Mouse (Mus musculus) CD4-positive, CD25-positive, alpha-beta regulatory T cell, adult 4 months (primary cell): ENCODE results near the gene Gm6657. TPM values are rescaled to one million over a fixed set of nuclear protein-coding genes. Genes with fewer than 3 reads are reported as not detected.

ENCODE experiments used
- ATAC-seq: one replicate; pipeline ENCODE4 v1.8.0; 2017
- polyA plus RNA-seq, 2 experiments: library from polyadenylated mRNA; unstranded; fragments of 100-300 nt; shearing (Covaris generic); gene quantifications; one replicate each; pipeline ENCODE4 v1.2.1; 2017

Gene Gm6657
- polyA plus RNA-seq, result not detected

DNA sequence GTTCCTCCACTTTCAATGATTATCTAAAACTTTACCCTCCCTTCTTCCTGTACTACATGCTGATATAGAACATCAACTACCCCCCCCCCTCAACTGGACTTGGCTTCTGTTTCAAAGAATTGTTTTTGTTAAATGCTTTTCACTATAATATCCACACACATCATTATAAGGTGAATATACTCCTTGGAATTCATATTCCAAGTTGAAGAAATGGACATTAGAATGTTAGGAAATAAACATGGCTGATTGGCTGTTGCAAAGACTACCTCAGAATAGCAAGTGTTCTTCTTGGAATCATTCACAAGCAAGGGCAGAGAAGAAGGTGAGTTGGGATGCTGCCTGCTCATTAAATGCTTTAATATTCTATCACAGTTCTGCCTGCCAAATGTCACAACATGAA, at the start of gene Gm6657:
Gene Gm6657, plus strand, starts transcription at position 301 of the 400 bp plus-strand sequence.
- no peak for ATAC-seq

DNA sequence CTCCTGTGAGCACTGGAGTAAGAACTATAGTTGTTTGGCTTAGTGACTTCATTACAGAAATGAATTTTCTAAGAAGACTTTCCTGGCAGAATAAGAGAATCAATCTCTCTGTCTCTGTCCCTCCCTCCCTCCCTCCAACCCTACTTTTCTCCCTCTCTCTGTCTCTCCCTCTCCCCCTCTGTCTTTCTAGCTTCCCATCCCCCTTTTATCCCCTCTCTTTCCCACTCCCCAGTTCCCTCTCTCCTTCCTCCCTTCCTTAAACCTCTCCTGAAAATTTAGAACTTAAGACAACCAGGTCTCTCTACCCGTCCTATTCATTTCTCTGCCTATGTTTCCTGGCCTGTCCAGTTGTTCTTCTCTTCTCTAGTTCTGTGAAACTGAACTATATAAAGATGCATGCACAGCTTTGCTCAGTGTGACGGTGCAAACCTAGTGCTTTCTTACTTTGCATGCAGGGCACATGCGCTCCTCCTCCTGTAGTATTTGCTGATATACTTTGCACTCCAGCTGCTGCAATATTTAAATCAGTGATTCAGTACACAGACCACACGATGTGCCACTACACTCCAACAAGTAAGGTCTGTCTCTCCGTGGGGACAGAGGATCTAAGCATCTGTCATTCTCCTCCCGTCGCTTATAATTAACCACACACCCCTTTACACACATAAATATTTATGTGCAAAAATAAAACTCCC, 40.6 kb upstream of the Gm6657 start:
- ATAC-seq, result no peak

DNA sequence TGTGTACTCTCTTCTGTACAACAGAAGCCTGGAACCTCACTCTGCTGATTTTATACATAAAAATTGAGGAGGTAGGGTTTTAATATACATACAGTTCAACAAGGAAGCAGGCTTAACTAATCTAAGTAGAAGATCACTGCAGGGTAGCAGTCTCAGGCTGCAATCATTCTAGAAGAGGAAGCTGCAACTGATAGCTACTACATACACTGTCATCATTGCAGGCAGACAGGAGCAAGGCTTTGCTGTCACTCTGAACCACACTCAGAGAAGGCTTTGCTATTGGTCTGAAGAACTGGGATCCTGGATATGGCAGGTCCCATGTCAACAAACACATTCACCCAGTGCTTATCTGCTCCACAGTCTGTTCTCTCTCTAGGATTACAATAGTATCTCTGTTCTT, 23.9 kb upstream of the Gm6657 start:
- ATAC-seq, result no peak

DNA sequence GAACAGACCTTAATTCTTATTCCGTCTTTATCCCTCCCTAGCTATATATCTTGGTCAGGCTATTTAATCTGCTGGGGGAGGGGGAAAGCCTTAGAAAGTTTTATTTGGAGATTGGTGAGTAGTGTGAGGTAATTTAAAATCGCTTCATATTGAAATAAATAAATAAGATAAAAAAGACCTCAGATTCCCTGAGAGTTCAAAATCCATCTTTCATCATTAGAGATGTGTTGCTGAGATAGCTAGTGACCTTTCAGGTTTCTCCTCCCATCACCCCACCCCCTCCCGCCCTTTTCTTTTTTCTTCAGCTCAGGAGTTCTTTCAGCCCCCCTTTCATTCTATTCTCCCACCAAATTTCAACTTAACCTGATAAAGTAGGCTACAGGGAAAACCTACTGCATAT, 20.1 kb upstream of the Gm6657 start:
- no peak for ATAC-seq

DNA sequence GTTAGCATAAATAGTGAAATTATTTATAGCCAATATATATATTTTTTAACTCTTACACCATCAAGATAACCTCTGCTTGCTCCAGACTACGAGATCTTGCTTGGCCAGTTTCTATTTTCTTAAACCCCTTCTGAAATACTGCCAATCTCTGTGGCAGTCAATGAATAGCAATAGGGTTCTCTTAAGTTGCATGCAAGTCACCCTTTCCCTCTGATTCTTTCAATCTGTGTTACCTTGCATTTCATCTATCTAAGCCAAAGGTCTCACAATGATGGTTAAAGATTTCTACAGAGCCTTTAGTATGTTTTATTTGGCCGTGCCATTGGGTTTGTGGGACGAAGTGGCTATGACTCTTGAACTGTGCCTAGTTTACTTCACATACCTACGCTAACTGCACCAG, 19.4 kb upstream of the Gm6657 start:
- ATAC-seq, result no peak

DNA sequence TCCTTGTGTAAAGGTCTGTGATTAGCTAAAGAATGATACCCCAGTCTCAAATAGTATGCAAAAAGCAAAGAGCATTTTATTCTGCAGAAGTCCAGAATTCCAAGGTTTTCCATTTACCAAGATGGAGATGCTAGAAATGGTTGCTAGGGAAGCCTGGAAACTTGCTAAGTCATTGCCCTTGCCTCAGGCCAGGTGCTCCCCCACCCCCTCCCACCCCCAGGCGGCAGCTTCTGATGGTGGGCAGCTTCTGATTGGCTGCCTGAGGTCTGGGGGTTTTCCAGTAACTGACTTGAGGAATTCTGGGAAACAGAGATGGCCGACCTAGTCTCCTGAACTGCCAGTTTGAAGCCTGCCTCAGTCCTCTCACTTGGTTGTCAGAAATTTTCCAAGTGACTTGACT, 12.6 kb upstream of the Gm6657 start:
- ATAC-seq, result no peak

DNA sequence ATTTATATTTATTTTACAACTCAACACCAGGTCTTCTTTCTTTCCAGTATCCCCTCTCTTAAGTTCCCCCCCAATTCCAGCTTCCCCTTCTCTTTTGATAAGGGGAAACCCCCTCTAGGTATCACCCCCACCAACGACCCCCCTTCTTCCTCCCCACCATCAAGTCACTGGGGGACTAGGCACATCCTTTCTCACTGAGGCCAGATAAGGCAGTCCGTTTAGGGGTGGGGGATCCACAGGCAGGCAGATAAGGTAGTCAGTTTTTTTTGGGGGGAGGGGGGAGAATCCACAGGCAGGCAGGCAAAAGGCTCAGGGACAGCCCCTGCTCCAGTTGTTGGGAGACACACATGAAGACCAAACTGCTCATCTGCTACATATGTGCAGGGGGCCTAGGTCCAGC, 1.3 kb downstream of the Gm6657 start:
- ATAC-seq, result no peak

DNA sequence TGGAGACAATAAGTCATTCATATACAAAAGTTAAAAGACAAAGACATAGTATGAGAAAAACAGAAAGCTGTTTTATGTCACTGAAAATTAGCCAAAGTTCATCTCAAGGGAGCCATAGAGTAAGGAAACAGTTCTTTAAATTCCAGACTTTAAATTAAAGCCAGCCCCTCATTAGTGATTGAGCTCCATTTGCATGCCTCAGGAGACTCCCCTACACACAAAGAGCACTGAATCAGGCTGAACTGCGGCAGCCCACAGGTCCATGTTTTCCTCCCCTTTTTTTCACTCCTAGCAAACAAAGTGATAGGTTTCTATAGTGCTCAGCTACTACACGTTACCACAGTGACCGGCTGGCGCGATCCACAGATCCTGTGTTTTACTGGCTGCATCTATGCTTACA, 9.6 kb downstream of the Gm6657 start:
- no peak for ATAC-seq

DNA sequence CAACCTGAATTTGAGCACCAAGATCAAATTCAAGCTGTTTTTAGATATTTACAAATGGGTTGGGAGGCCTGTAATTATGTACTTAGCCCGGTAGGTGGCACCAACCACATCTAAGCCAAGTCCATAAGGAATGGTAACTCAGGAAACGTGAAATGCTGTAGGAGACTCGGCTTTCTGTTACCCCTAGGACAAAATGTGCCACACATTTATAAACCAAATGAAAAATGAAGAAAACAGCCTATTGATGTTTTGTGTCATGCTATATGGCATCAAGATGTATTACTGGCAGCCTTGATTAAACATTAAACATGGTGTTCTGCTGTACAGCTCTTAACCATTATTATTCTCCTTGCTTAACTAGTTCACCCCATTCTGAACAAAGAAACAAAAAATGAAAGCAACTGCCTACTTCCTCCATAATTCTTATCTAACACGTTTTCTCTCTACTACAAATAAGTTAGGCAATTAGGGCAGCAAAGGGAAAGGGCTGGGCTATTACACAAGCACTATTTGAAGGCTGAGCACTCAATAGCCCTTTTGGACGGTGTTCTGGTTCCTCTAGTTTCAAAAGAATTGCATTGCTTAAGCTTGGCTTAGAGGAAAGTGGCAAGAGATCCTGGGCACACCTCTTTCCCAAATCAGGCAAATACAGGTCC, 12.0 kb downstream of the Gm6657 start:
- peak; percentile 95 for ATAC-seq

DNA sequence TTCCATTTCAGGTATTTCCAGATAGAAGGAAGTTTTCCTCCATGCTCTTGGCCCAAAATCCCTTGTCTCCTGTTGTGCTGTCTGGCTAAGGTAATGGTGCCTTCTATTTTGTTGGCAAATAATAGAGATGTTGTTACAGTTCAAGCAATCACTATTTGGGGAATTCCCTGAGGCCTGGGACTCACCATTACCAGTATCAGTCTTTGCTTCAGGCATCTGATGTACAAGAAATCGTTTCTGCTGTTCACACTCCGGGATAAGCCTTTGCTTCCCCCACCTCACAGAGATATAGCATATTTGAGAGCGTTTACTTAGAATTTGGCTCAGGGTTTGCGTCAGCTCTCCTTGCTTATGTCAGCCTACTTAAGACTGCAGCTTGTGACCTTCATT, 12.5 kb downstream of the Gm6657 start:
- no peak for ATAC-seq

DNA sequence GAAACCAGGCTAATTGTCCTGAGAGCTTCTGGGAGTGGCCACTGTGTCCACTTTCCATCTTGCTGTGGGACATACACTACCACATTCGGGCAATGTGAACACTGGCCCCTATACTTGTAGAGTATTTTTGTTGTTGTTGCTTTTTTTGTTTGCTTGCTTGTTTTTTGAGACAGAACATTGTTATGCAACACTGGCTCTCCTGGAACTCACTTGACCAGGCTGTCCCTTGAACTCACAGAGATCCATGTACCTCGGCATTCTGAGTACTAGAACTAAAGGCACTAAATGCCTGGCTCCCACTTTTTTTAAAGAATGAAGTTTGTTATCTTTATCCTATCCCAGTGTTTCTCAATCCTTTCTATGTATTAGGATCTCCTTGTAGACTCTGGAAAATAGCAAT, 15.8 kb downstream of the Gm6657 start:
- ATAC-seq, result no peak

DNA sequence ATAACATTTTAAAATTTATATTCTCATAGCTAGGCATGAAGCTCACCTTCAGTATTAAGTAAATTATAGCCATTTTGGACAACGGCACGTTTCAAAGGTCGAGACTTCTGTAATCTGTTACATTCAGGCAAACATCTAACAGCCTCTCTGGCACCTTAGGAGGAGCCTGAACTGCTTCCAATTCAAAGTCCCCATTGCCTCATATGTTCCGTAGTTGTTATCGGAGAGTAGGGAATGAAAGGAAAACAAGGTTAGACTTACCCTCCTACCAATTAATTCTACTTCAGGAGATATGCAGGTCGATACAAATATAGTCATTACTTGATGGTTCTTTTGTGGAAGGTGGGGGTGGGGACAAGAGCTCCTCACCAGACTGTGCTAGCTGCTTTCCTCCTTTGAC, 21.4 kb downstream of the Gm6657 start:
- ATAC-seq, result no peak

DNA sequence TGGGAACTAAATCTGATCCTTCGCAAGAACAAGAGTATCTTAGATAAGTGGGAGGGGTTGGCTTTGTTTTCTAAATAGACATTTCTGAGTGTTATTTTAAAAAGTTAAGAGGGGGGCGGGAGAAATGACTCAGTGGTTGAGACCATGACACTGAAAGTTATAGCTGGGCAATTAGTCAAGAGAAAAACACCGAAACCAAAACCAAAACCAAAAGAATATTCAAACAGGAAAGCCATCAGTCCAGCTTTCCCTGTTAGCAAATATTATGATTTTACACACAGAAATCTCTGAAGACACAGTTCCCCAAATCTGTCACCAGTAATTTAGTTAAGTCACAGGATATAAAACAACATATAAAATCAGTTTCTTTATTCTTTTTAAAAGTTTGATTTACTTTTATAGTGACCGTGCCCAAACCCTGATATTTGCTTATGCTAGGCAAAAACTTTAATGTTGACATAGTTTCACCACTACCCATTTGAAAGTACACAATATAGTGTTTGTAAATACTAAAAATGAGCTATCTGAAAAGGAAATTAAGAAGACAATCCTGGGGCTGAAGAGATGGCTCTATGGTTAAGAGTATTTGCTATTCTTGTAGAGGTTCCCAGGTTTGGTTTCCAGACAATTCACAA, 25.3 kb downstream of the Gm6657 start:
- ATAC-seq, result peak; percentile 92

DNA sequence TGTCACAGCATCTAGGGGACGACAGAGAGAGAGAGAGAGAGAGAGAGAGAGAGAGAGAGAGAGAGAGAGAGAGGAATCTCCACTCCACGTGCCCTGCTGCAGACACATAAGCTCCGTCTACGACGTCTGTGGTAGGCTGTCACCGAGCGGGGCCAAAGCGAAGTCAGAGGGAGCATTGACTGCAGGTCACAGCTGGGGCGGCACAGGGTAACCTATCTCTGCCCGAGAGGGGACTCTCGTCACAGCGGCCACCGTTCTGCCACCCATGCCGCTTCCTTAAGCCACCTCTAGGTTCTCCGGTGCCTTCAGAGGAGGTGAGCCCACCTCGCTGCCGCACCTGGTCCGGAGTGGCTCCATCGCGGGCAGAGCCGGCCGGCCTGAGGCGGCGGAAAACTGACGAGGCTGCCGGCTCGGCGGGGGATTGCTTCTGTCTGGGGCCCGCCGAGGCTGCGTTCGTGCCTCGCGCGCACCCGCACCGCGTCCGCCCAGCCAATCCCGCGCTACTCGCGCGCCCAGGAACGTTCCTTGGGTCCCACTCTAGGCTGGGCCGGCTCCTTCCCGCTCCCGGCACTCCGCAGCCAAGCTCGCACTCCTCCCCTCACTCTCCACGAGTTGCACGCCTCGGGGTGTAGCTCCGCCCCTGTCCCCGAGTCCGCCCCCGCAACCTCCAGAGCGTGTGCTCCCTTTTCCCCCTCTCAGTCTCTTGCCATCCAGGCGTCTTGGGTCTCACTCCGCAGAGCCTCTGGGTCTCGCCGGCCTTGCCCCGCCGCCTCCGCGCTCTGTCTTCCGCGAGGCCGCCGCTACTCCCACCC, 31.9 kb downstream of the Gm6657 start, which contains the start of gene Gphn:
Gene Gphn, plus strand, starts transcription at position 673 of the 812 bp plus-strand sequence.
- peak; percentile 83 for ATAC-seq

DNA sequence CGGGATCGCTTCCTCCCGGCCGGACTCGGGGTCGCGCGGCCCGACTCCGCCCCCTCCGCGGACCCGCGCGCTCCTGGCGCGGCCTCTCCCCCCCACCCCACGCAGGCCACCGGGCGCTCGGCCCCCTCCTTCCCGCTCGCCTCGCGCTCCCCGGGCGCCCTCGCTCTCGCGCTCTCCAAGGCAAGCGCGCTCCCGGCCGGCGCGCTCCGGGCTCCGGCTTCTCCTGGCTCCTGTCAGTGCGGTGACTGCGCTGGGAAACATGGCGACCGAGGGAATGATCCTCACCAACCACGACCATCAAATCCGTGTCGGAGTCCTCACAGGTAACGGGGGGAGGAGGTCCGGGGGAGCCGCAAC, 32.5 kb downstream of the Gm6657 start:
- ATAC-seq, result peak; percentile 31

DNA sequence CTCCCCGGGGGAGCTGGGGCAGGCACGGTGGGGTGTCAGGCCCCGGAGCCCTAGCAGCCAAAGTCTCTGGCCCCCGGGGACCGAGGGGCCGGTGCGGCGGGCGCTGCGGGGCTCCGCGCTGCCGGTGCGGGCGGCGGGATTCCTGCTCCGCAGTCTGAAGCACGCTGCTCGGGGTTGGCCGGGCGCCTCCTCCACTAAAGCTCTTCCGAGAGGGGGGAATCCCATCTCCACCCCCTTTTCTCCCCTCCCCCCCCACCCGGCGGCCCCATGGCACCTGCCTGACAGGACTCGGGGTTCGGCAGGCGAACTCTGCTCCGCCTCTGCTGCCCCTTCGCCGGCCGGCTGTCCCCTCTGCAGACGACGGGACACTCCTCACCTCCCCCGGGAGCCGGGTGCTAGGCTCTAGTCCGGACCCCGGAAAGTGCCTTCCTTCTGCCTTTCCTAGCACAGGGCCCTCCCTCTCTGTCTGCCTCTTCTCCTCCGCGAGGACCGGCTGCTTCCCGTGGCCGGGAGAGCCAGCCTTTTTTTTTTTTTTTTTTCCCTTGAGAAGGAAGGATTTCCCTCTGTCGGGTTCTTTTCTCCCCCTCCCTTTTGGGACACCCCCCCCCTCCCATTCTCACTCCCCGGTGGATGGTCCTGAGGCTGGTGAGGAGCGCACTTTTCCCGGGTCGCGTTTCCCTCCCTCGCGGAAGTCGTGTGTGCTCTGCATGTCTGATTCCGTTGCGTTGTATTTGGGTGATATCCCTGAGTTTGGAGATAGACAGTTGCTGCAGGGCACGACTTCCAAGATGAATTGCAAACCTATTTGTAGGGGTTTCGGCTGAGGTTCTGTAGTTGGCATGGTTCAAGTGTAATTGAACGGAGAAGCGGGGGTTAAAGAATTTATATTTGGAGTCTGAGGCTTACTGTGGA, 33.2 kb downstream of the Gm6657 start:
- peak; percentile 11 for ATAC-seq

DNA sequence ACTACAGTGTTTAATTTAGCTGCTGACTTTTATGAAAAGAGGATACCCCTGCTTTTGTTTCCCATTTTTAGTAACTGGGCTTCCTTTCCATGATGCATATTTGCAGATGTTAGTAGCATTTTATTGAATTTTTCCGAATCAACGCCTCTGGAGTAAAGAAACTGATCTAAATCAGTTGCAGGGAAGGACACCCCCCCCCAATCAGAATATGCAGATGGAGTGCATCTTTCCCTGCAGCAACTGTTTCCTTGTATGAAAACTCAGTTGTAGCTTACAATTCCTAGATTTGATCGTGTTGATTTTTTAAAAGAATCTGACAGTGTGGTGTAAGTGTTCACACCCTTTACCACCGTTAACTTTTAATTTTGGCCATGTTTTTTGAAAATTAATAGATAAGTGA, 34.1 kb downstream of the Gm6657 start:
- no peak for ATAC-seq

DNA sequence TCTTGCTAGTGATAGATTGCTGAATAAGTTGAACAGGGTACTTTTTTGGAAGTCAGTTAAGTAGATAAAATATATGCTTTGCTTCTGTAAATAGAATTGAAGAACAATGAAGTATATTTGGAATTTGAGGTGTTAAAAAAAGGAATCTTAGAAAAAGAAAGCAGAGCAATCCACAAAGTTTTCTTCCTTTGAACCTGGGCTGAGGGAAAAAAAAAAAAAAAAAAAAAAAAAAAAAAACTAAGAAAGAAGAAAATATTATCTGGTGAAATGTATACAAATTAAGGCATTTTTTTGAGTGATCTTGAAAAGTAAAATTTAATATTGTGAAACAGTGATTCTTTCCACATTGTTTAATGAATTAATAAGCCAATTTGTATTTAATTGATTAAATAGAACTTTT, 38.5 kb downstream of the Gm6657 start:
- no peak for ATAC-seq

DNA sequence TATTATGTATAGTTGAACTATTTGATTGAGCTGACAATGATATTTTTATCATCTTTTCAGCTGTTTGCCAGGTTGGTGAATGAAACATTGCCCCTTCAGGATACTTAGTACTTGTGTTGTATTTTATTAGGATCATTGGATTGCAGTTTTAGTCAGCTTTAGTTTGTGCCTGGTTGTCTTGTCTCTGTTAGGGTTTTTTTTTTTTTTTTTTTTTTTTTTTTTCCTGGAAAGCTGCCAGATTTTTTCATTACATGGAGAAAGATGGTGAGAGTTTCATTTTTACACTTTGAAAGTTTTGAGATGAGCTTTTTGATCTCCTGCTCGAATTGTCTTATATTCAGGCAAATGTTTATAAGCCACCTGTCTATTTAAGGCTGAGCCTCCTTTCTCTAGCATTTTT, 54.3 kb downstream of the Gm6657 start:
- peak; percentile 41 for ATAC-seq

DNA sequence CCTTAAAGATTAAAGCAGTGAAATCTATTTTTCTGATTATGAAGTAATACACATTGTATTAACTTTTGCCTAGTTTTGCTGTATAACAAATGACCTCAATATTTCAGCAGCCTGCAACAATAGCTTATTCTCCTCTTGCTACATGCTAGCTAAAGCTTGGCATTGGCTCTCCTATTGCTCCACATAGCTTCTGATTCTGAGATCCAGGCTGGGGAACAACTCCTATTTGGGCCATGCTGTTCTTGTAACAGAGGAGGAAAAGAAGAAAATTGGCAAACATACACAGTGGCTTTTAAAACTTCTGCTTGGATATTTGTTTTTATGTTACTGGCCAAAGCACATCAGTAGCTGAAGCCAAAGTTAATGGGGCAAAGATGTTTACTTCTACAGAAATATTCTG, 55.1 kb downstream of the Gm6657 start:
- ATAC-seq, result no peak
